Mouse (Mus musculus) adrenal gland, postnatal 14 days (tissue): ENCODE measurements around the gene Tmem50b. TPM values are rescaled to one million over a fixed set of nuclear protein-coding genes. Genes with fewer than 3 reads are reported as not detected.
"Not testable (repeated sequence)": the region's sequence is repeated elsewhere in the genome, so short reads cannot be mapped to it uniquely, and the experiment has no call there.

Experiments used
- DNase-seq: peaks from one replicate; pipeline ENCODE4 v3.0.0; 2021; ENCODE audit warnings: mixed read lengths
- microRNA-seq, 2 experiments: library from miRNA; unstranded; fragments of <30 nt; microRNA quantifications; one replicate each; pipeline ENCODE4 v1.2.0; 2021
- total RNA-seq: library from RNA; stranded (reverse); gene quantifications from 2 replicates; pipeline ENCODE4 v1.2.3, GENCODE M21; 2021

Tmem50b gene
- total RNA-seq, 1 experiment from 2014 or later, result 48.0 TPM

- no peak for DNase-seq
These were observed 60.5 kb downstream of the Tmem50b start for GRCm38 (mm10) chr16:91537065-91537464.

- DNase-seq, result no peak
These were observed 61.2 kb downstream of the Tmem50b start for GRCm38 (mm10) chr16:91536372-91536771.

- no peak for DNase-seq
These were observed 62.7 kb downstream of the Tmem50b start for GRCm38 (mm10) chr16:91534888-91535287.

- DNase-seq, result peak; percentile 44
These were observed 63.1 kb downstream of the Tmem50b start for GRCm38 (mm10) chr16:91534477-91534876.

- DNase-seq, result no peak
These were observed 64.3 kb downstream of the Tmem50b start for GRCm38 (mm10) chr16:91533097-91534001.

- DNase-seq, result no peak
These were observed 65.2 kb downstream of the Tmem50b start for GRCm38 (mm10) chr16:91532429-91532828.

GRCm38 (mm10) chr16:91531856-91532255 lies 65.7 kb downstream of the Tmem50b start:
- DNase-seq, result no peak

GRCm38 (mm10) chr16:91530830-91531229 lies 66.8 kb downstream of the Tmem50b start:
- DNase-seq, result not testable (repeated sequence)

GRCm38 (mm10) chr16:91528578-91528977 lies 69.0 kb downstream of the Tmem50b start:
- no peak for DNase-seq

GRCm38 (mm10) chr16:91527500-91527899 lies 70.1 kb downstream of the Tmem50b start:
- peak; percentile 32 for DNase-seq

GRCm38 (mm10) chr16:91527051-91527450 lies 70.5 kb downstream of the Tmem50b start:
- DNase-seq, result peak; percentile 65

GRCm38 (mm10) chr16:91526274-91526673 lies 71.3 kb downstream of the Tmem50b start:
- no peak for DNase-seq

Small RNA genes within 50 kb of the gene (microRNA-seq; reads per million reads assigned to microRNA genes)
- gene Mir6367, result 0 reads per million in 2 experiments

Other genes with a start within 250 kb of the Tmem50b start
- 83.9 and 86.1 TPM in 2 replicates for gene Ifnar2, start 225.0 kb downstream of the Tmem50b start, total RNA-seq
- gene Gm21970, start 206.1 kb downstream of the Tmem50b start, total RNA-seq, result 0.59 TPM in 1 of 2 replicates, not detected in the other
- 105 and 106 TPM in 2 replicates for gene Il10rb, start 191.6 kb downstream of the Tmem50b start, total RNA-seq
- 80.3 and 82.7 TPM in 2 replicates for gene Ifnar1, start 112.6 kb downstream of the Tmem50b start, total RNA-seq
- 27.7 and 30.8 TPM in 2 replicates for gene Ifngr2, start 50.7 kb downstream of the Tmem50b start, total RNA-seq
- gene Dnajc28, start 21.2 kb upstream of the Tmem50b start, total RNA-seq, result 12.8 and 15.1 TPM in 2 replicates
- gene Gart, start 49.2 kb upstream of the Tmem50b start, total RNA-seq, result 96.7 and 98.3 TPM in 2 replicates
- gene Son, start 49.7 kb upstream of the Tmem50b start, total RNA-seq, result 226 and 238 TPM in 2 replicates
- gene Donson, start 91.0 kb upstream of the Tmem50b start, total RNA-seq, result 8.6 and 12.5 TPM in 2 replicates
- 43.4 and 45.5 TPM in 2 replicates for gene Cryzl1, start 131.2 kb upstream of the Tmem50b start, total RNA-seq
- 43.1 and 48.7 TPM in 2 replicates for gene Itsn1, start 131.5 kb upstream of the Tmem50b start, total RNA-seq